Mouse (Mus musculus): ENCODE measurements around the gene Olfr128. TPM values are rescaled to one million over a fixed set of nuclear protein-coding genes. Genes with fewer than 3 reads are reported as not detected.

Olfr128 gene
- total and polyA plus RNA-seq, 3 experiments: not detected

Other genes starting within 250 kb of the Olfr128 start
- not detected in 2 replicates for gene Olfr119, start 224.0 kb upstream of the Olfr128 start, total RNA-seq (2012; rRNA removed)
- gene Olfr119, start 224.0 kb upstream of the Olfr128 start, total RNA-seq (2014; rRNA removed): not detected in 2 replicates
- gene Olfr119, start 224.0 kb upstream of the Olfr128 start, polyA plus RNA-seq (2012; ENCODE audit: insufficient read length, low read depth): not detected in 2 replicates
- not detected in 2 replicates for gene Olfr120, start 198.7 kb upstream of the Olfr128 start, total RNA-seq (2012; rRNA removed)
- gene Olfr120, start 198.7 kb upstream of the Olfr128 start, total RNA-seq (2014; rRNA removed): not detected in 2 replicates
- gene Olfr120, start 198.7 kb upstream of the Olfr128 start, polyA plus RNA-seq (2012; ENCODE audit: insufficient read length, low read depth): not detected in 2 replicates
- gene Olfr121, start 171.7 kb upstream of the Olfr128 start, total RNA-seq (2012; rRNA removed): not detected in 2 replicates
- gene Olfr121, start 171.7 kb upstream of the Olfr128 start, total RNA-seq (2014; rRNA removed): not detected in 2 replicates
- not detected in 2 replicates for gene Olfr121, start 171.7 kb upstream of the Olfr128 start, polyA plus RNA-seq (2012; ENCODE audit: insufficient read length, low read depth)
- gene Olfr122, start 151.9 kb upstream of the Olfr128 start, total RNA-seq (2012; rRNA removed): not detected in 2 replicates
- gene Olfr122, start 151.9 kb upstream of the Olfr128 start, total RNA-seq (2014; rRNA removed): not detected in 2 replicates
- gene Olfr122, start 151.9 kb upstream of the Olfr128 start, polyA plus RNA-seq (2012; ENCODE audit: insufficient read length, low read depth): not detected in 2 replicates
- not detected in 2 replicates for gene Olfr123, start 127.0 kb upstream of the Olfr128 start, total RNA-seq (2012; rRNA removed)
- not detected in 2 replicates for gene Olfr123, start 127.0 kb upstream of the Olfr128 start, total RNA-seq (2014; rRNA removed)
- gene Olfr123, start 127.0 kb upstream of the Olfr128 start, polyA plus RNA-seq (2012; ENCODE audit: insufficient read length, low read depth): not detected in 2 replicates
- not detected in 2 replicates for gene Olfr124, start 120.7 kb upstream of the Olfr128 start, total RNA-seq (2012; rRNA removed)
- not detected in 2 replicates for gene Olfr124, start 120.7 kb upstream of the Olfr128 start, total RNA-seq (2014; rRNA removed)
- gene Olfr124, start 120.7 kb upstream of the Olfr128 start, polyA plus RNA-seq (2012; ENCODE audit: insufficient read length, low read depth): not detected in 2 replicates
- not detected in 2 replicates for gene Olfr125, start 87.6 kb upstream of the Olfr128 start, total RNA-seq (2012; rRNA removed)
- gene Olfr125, start 87.6 kb upstream of the Olfr128 start, total RNA-seq (2014; rRNA removed): not detected in 2 replicates
- not detected in 2 replicates for gene Olfr125, start 87.6 kb upstream of the Olfr128 start, polyA plus RNA-seq (2012; ENCODE audit: insufficient read length, low read depth)
- gene Olfr126, start 73.1 kb upstream of the Olfr128 start, total RNA-seq (2012; rRNA removed): not detected in 2 replicates
- not detected in 2 replicates for gene Olfr126, start 73.1 kb upstream of the Olfr128 start, total RNA-seq (2014; rRNA removed)
- gene Olfr126, start 73.1 kb upstream of the Olfr128 start, polyA plus RNA-seq (2012; ENCODE audit: insufficient read length, low read depth): not detected in 2 replicates
- not detected in 2 replicates for gene Olfr127, start 20.1 kb upstream of the Olfr128 start, total RNA-seq (2012; rRNA removed)
- gene Olfr127, start 20.1 kb upstream of the Olfr128 start, total RNA-seq (2014; rRNA removed): not detected in 2 replicates
- gene Olfr127, start 20.1 kb upstream of the Olfr128 start, polyA plus RNA-seq (2012; ENCODE audit: insufficient read length, low read depth): 0.07 and 0.10 TPM in 2 replicates
- gene Olfr761, start 32.5 kb downstream of the Olfr128 start, total RNA-seq (2012; rRNA removed): not detected in 2 replicates
- gene Olfr761, start 32.5 kb downstream of the Olfr128 start, total RNA-seq (2014; rRNA removed): not detected in 2 replicates
- gene Olfr761, start 32.5 kb downstream of the Olfr128 start, polyA plus RNA-seq (2012; ENCODE audit: insufficient read length, low read depth): not detected in 2 replicates
- not detected in 2 replicates for gene Olfr129, start 139.5 kb downstream of the Olfr128 start, total RNA-seq (2012; rRNA removed)
- gene Olfr129, start 139.5 kb downstream of the Olfr128 start, total RNA-seq (2014; rRNA removed): not detected in 2 replicates
- not detected in 2 replicates for gene Olfr129, start 139.5 kb downstream of the Olfr128 start, polyA plus RNA-seq (2012; ENCODE audit: insufficient read length, low read depth)
- gene Olfr130, start 143.4 kb downstream of the Olfr128 start, total RNA-seq (2012; rRNA removed): not detected in 2 replicates
- gene Olfr130, start 143.4 kb downstream of the Olfr128 start, total RNA-seq (2014; rRNA removed): not detected in 2 replicates
- gene Olfr130, start 143.4 kb downstream of the Olfr128 start, polyA plus RNA-seq (2012; ENCODE audit: insufficient read length, low read depth): not detected in 2 replicates
- gene Olfr131, start 168.1 kb downstream of the Olfr128 start, total RNA-seq (2012; rRNA removed): not detected in 2 replicates
- gene Olfr131, start 168.1 kb downstream of the Olfr128 start, total RNA-seq (2014; rRNA removed): not detected in 2 replicates
- not detected in 2 replicates for gene Olfr131, start 168.1 kb downstream of the Olfr128 start, polyA plus RNA-seq (2012; ENCODE audit: insufficient read length, low read depth)
- not detected in 2 replicates for gene Olfr132, start 214.0 kb downstream of the Olfr128 start, total RNA-seq (2012; rRNA removed)
- not detected in 2 replicates for gene Olfr132, start 214.0 kb downstream of the Olfr128 start, total RNA-seq (2014; rRNA removed)
- gene Olfr132, start 214.0 kb downstream of the Olfr128 start, polyA plus RNA-seq (2012; ENCODE audit: insufficient read length, low read depth): not detected in 2 replicates
- not detected in 2 replicates for gene Olfr133, start 224.7 kb downstream of the Olfr128 start, total RNA-seq (2012; rRNA removed)
- gene Olfr133, start 224.7 kb downstream of the Olfr128 start, total RNA-seq (2014; rRNA removed): not detected in 2 replicates
- not detected in 2 replicates for gene Olfr133, start 224.7 kb downstream of the Olfr128 start, polyA plus RNA-seq (2012; ENCODE audit: insufficient read length, low read depth)

All from CH12.LX (cell line).